Mouse (Mus musculus): Measurements from ENCODE around the gene Ephx3. TPM values are rescaled to one million over a fixed set of nuclear protein-coding genes. Genes with fewer than 3 reads are reported as not detected.

Ephx3 gene
- polyA plus RNA-seq, 1 experiment, result not detected

GRCm38 (mm10) chr17:32209144-32209543, 19.8 kb upstream of the Ephx3 start:
- Histone ChIP-seq H3K36me3 (ENCODE audit: control insufficient read depth) (peaks cover 100% of the 10 kb centered on the region), H3K4me3 (replicated peaks) (no peak overlapping the region), H3K27me3 (ENCODE audit: control insufficient read depth) (no peaks in the 10 kb centered on the region), H3K9me3 (ENCODE audit: control insufficient read depth, low read length) (no peaks in the 10 kb centered on the region), H3K4me1 (ENCODE audit: control insufficient read depth) (no peaks in the 10 kb centered on the region)
- TF ChIP-seq GATA1 (IDR thresholded peaks at IDR 0.05; ENCODE audit: low read length), result no peak
- TF ChIP-seq TAL1 (IDR thresholded peaks at IDR 0.05; ENCODE audit: low read length), result no peak

GRCm38 (mm10) chr17:32207586-32208245, 18.4 kb upstream of the Ephx3 start:
- Histone ChIP-seq H3K36me3 (ENCODE audit: control insufficient read depth) (peaks cover 100% of the 10 kb centered on the region), H3K4me3 (replicated peaks) (no peak overlapping the region), H3K9me3 (ENCODE audit: control insufficient read depth, low read length) (no peaks in the 10 kb centered on the region), H3K27me3 (ENCODE audit: control insufficient read depth) (no peaks in the 10 kb centered on the region), H3K4me1 (ENCODE audit: control insufficient read depth) (no peaks in the 10 kb centered on the region)
- TF ChIP-seq GATA1 (IDR thresholded peaks at IDR 0.05; ENCODE audit: low read length), result no peak
- no peak for TF ChIP-seq TAL1 (IDR thresholded peaks at IDR 0.05; ENCODE audit: low read length)

- no peaks in the 10 kb centered on the region for H3K9me3 ChIP-seq (ENCODE audit: control insufficient read depth, low read length)
- no peak overlapping the region for H3K4me3 ChIP-seq (replicated peaks)
- peaks cover 100% of the 10 kb centered on the region for H3K36me3 ChIP-seq (ENCODE audit: control insufficient read depth)
- no peaks in the 10 kb centered on the region for H3K27me3 ChIP-seq (ENCODE audit: control insufficient read depth)
- TF ChIP-seq TAL1 (IDR thresholded peaks at IDR 0.05; ENCODE audit: low read length) (no peak), GATA1 (IDR thresholded peaks at IDR 0.05; ENCODE audit: low read length) (no peak)
- H3K4me1 ChIP-seq (ENCODE audit: control insufficient read depth), result no peaks in the 10 kb centered on the region
These were observed 16.0 kb upstream of the Ephx3 start for GRCm38 (mm10) chr17:32205345-32205744.

GRCm38 (mm10) chr17:32202972-32203371, 13.6 kb upstream of the Ephx3 start:
- H3K27me3 ChIP-seq (ENCODE audit: control insufficient read depth), result no peaks in the 10 kb centered on the region
- H3K4me1 ChIP-seq (ENCODE audit: control insufficient read depth), result no peaks in the 10 kb centered on the region
- H3K36me3 ChIP-seq (ENCODE audit: control insufficient read depth), result peaks cover 100% of the 10 kb centered on the region
- H3K9me3 ChIP-seq (ENCODE audit: control insufficient read depth, low read length), result no peaks in the 10 kb centered on the region
- no peak overlapping the region for H3K4me3 ChIP-seq (replicated peaks)
- TF ChIP-seq TAL1 (IDR thresholded peaks at IDR 0.05; ENCODE audit: low read length) (no peak), GATA1 (IDR thresholded peaks at IDR 0.05; ENCODE audit: low read length) (no peak)

- H3K4me1 ChIP-seq (ENCODE audit: control insufficient read depth), result no peaks in the 10 kb centered on the region
- no peaks in the 10 kb centered on the region for H3K9me3 ChIP-seq (ENCODE audit: control insufficient read depth, low read length)
- peaks cover 100% of the 10 kb centered on the region for H3K36me3 ChIP-seq (ENCODE audit: control insufficient read depth)
- no peaks in the 10 kb centered on the region for H3K27me3 ChIP-seq (ENCODE audit: control insufficient read depth)
- TF ChIP-seq TAL1 (IDR thresholded peaks at IDR 0.05; ENCODE audit: low read length), result no peak
- TF ChIP-seq GATA1 (IDR thresholded peaks at IDR 0.05; ENCODE audit: low read length), result no peak
- no peak overlapping the region for H3K4me3 ChIP-seq (replicated peaks)
These were observed 11.7 kb upstream of the Ephx3 start for GRCm38 (mm10) chr17:32201086-32201485.

- no peaks in the 10 kb centered on the region for H3K9me3 ChIP-seq (ENCODE audit: control insufficient read depth, low read length)
- TF ChIP-seq TAL1 (IDR thresholded peaks at IDR 0.05; ENCODE audit: low read length), result no peak
- TF ChIP-seq GATA1 (IDR thresholded peaks at IDR 0.05; ENCODE audit: low read length), result no peak
- peaks cover 98% of the 10 kb centered on the region for H3K36me3 ChIP-seq (ENCODE audit: control insufficient read depth)
- no peak overlapping the region for H3K4me3 ChIP-seq (replicated peaks)
- no peaks in the 10 kb centered on the region for H3K27me3 ChIP-seq (ENCODE audit: control insufficient read depth)
- peaks cover 2% of the 10 kb centered on the region for H3K4me1 ChIP-seq (ENCODE audit: control insufficient read depth)
These were observed 10.4 kb upstream of the Ephx3 start for GRCm38 (mm10) chr17:32199796-32200195.

GRCm38 (mm10) chr17:32197156-32197555, 7.8 kb upstream of the Ephx3 start:
- H3K4me1 ChIP-seq (ENCODE audit: control insufficient read depth), result peaks cover 2% of the 10 kb centered on the region
- peaks cover 76% of the 10 kb centered on the region for H3K36me3 ChIP-seq (ENCODE audit: control insufficient read depth)
- H3K9me3 ChIP-seq (ENCODE audit: control insufficient read depth, low read length), result no peaks in the 10 kb centered on the region
- no peak for TF ChIP-seq GATA1 (IDR thresholded peaks at IDR 0.05; ENCODE audit: low read length)
- no peak for TF ChIP-seq TAL1 (IDR thresholded peaks at IDR 0.05; ENCODE audit: low read length)
- no peaks in the 10 kb centered on the region for H3K27me3 ChIP-seq (ENCODE audit: control insufficient read depth)
- H3K4me3 ChIP-seq (replicated peaks), result no peak overlapping the region

- peaks cover 62% of the 10 kb centered on the region for H3K36me3 ChIP-seq (ENCODE audit: control insufficient read depth)
- TF ChIP-seq GATA1 (IDR thresholded peaks at IDR 0.05; ENCODE audit: low read length), result no peak
- no peak for TF ChIP-seq TAL1 (IDR thresholded peaks at IDR 0.05; ENCODE audit: low read length)
- H3K9me3 ChIP-seq (ENCODE audit: control insufficient read depth, low read length), result no peaks in the 10 kb centered on the region
- H3K4me3 ChIP-seq (replicated peaks), result no peak overlapping the region
- H3K4me1 ChIP-seq (ENCODE audit: control insufficient read depth), result peaks cover 2% of the 10 kb centered on the region
- H3K27me3 ChIP-seq (ENCODE audit: control insufficient read depth), result no peaks in the 10 kb centered on the region
These were observed 6.4 kb upstream of the Ephx3 start for GRCm38 (mm10) chr17:32195725-32196124.

- Histone ChIP-seq H3K4me1 (ENCODE audit: control insufficient read depth) (peaks cover 16% of the 10 kb centered on the region), H3K9me3 (ENCODE audit: control insufficient read depth, low read length) (no peaks in the 10 kb centered on the region), H3K4me3 (replicated peaks) (no peak overlapping the region), H3K36me3 (ENCODE audit: control insufficient read depth) (peaks cover 35% of the 10 kb centered on the region), H3K27me3 (ENCODE audit: control insufficient read depth) (peaks cover 26% of the 10 kb centered on the region)
- TF ChIP-seq TAL1 (IDR thresholded peaks at IDR 0.05; ENCODE audit: low read length) (no peak), GATA1 (IDR thresholded peaks at IDR 0.05; ENCODE audit: low read length) (no peak)
These were observed 3.7 kb upstream of the Ephx3 start for GRCm38 (mm10) chr17:32193010-32193409.

- TF ChIP-seq TAL1 (IDR thresholded peaks at IDR 0.05; ENCODE audit: low read length) (no peak), GATA1 (IDR thresholded peaks at IDR 0.05; ENCODE audit: low read length) (no peak)
- no peak overlapping the region for H3K4me3 ChIP-seq (replicated peaks)
- peaks cover 5% of the 10 kb centered on the region for H3K36me3 ChIP-seq (ENCODE audit: control insufficient read depth)
- H3K4me1 ChIP-seq (ENCODE audit: control insufficient read depth), result peaks cover 14% of the 10 kb centered on the region
- H3K27me3 ChIP-seq (ENCODE audit: control insufficient read depth), result peaks cover 33% of the 10 kb centered on the region
- no peaks in the 10 kb centered on the region for H3K9me3 ChIP-seq (ENCODE audit: control insufficient read depth, low read length)
These were observed 501 bp upstream of the Ephx3 start for GRCm38 (mm10) chr17:32189850-32190249.
